Mouse (Mus musculus) splenic B cell, adult 2 months (primary cell): Measurements from ENCODE around the gene Metrn.
"Not testable (repeated sequence)": the region's sequence is repeated elsewhere in the genome, so short reads cannot be mapped to it uniquely, and the experiment has no call there.

Experiments used
- DNase-seq: peaks from one replicate; pipeline ENCODE4 v3.0.0-alpha.2; 2011; ENCODE audit warnings: low read depth, low spot score
- H3K27me3 ChIP-seq: 2 replicates; pipeline ENCODE4 v1.6.1; 2012; ENCODE audit warnings: mild to moderate bottlenecking, low read length, moderate library complexity, mixed read lengths; ENCODE audit not compliant: control insufficient read depth, poor library complexity, insufficient read depth, severe bottlenecking
- H3K36me3 ChIP-seq: 2 replicates; pipeline ENCODE4 v1.6.1; 2012; ENCODE audit warnings: mild to moderate bottlenecking, low read length, moderate library complexity, mixed read lengths; ENCODE audit not compliant: control insufficient read depth, poor library complexity, insufficient read depth, severe bottlenecking

Gene Metrn

GRCm38 (mm10) chr17:25825984-25826570 is 29.1 kb upstream of the Metrn start:
- DNase-seq = no peak
- no peaks in the 10 kb centered on the region for H3K27me3 ChIP-seq
- peaks cover 6% of the 10 kb centered on the region; the same call in 1 of the 2 replicates for H3K36me3 ChIP-seq

DNA sequence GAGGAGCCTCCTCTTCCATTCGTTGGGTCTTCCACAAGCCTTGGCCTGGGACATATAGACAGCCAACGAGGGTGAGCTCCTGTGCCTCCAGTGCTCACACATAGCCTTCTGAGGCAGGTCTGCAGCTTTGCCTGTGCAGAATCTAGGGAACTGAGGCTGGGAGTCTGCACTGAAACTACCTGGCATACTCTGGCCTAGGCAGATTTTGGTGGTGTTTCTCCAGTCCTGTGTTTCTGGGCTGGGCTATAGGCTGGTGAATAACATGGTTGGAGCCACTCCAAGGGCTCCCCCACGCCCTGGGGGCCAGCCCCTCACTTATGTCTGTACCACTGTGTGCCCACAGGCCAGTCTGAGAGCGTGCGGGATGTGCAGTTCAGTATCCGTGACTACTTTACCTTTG is 28.4 kb upstream of the Metrn start:
- Histone ChIP-seq H3K36me3 (no peaks in the 10 kb centered on the region), H3K27me3 (no peaks in the 10 kb centered on the region; the same call in 1 of the 2 replicates)
- no peak for DNase-seq

DNA sequence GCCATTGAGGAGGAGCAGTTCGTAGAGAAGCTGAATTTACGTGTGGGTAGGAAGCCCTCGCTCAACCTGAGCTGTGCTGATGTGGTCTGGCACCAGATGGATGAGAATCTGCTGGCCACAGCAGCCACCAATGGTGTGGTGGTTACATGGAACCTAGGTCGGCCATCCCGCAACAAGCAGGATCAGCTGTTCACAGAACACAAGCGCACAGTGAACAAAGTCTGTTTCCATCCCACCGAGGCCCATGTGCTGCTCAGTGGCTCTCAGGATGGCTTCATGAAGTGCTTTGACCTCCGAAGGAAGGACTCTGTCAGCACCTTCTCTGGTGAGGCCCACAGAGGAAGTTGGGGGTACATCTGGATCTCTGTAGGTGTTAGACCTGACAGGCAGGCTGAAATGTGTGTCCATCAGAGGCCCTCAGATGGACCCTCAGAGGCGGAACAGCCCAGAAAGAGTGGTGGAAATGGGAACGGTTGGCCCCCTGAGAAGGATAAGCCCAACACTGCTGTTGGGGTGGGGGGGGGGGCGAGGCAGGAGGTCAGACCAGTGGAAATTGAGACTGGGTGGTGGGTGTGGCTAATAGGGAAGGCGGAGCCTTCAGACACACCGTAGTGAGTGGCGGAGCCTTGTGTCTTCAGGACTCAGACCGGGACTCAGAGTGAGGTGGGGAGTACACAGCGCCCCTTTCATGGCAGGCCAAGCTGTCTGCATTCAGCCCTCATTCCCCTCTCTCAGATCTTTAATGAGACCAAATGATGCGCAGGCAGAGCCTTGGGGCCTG is 27.6 kb upstream of the Metrn start:
- DNase-seq = no peak
- H3K36me3 ChIP-seq = no peaks in the 10 kb centered on the region
- H3K27me3 ChIP-seq = no peaks in the 10 kb centered on the region; the same call in 1 of the 2 replicates

GRCm38 (mm10) chr17:25823452-25823851 is 26.5 kb upstream of the Metrn start, which contains the start of gene Wdr24:
Wdr24 (plus strand) TSS chr17:25823627.
- peak; percentile 90 for DNase-seq

DNA sequence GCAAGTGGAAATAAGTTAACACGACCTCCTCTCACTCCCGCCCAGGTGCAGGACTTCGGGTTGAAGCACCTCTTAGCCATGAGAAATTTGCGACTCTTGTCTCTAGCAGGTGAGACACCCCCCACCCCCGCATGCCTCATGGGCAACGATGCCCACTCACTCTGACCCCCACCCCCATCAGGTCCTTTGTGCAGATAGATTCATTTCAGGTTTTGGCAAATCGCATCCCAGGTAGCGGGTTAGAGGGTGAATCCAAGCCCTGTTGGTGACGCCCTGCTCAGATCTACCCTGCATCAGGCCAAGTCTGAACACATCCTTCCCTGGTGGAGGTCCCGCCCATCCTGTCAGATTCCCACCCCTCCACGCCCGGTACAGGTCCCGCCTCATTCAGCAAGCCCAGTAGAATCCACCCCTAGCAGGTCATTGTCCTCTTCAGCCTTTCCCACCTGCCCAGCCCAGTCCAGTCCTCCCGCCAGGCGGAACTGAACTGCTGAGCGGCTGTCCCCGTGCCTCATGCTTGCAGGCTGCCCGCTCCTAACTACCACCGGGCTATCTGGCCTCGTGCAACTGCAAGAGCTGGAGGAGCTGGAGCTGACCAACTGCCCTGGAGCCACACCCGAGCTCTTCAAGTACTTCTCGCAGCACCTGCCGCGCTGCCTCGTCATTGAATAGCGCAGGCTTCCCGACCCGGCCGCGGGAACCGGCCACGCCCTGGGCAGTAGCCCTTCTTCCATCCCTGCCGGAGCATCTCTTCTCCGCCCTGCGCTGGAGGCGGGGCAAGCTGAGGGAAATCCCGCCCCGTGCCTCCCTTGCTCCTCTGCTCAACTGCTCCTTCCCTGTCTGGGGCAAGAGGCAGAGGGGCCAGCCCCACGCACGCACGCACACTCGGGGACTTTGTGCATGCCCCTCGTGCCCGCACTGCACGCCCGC is 22.2 kb upstream of the Metrn start:
- Histone ChIP-seq H3K36me3 (no peaks in the 10 kb centered on the region), H3K27me3 (no peaks in the 10 kb centered on the region; the same call in 1 of the 2 replicates)
- no peak for DNase-seq

More at GRCm38 (mm10) chr17:25823452-25823851, 26.5 kb upstream of the Metrn start, which contains the start of gene Wdr24:
- no peaks in the 10 kb centered on the region for H3K36me3 ChIP-seq
- no peaks in the 10 kb centered on the region; the same call in 1 of the 2 replicates for H3K27me3 ChIP-seq

- no peaks in the 10 kb centered on the region for H3K36me3 ChIP-seq
- H3K27me3 ChIP-seq = no peaks in the 10 kb centered on the region; the same call in 1 of the 2 replicates
- no peak for DNase-seq
These were observed 20.7 kb upstream of the Metrn start for GRCm38 (mm10) chr17:25817662-25818061.

DNA sequence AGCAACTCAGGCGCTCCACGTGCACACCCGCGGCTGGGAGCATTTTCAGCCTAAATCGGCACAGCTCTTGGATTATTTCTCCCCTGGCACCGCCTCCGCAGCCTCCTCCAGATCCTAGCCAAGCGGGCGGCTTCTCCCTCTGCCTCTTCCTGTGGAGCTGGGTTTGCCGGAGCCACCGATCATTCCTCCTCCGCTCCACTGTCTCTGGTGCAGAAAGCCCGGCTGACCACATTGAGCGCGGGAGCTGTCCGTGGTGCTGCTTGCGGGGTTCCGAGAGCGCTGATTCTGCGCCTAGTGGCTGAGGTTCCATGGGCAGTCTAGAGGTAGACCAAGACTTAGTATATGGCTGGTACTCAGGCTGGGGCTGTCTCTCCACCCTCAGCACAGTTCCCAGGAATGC is 16.5 kb upstream of the Metrn start:
- H3K27me3 ChIP-seq = no peaks in the 10 kb centered on the region; the same call in 1 of the 2 replicates
- peak; percentile 85 for DNase-seq
- no peaks in the 10 kb centered on the region for H3K36me3 ChIP-seq

DNA sequence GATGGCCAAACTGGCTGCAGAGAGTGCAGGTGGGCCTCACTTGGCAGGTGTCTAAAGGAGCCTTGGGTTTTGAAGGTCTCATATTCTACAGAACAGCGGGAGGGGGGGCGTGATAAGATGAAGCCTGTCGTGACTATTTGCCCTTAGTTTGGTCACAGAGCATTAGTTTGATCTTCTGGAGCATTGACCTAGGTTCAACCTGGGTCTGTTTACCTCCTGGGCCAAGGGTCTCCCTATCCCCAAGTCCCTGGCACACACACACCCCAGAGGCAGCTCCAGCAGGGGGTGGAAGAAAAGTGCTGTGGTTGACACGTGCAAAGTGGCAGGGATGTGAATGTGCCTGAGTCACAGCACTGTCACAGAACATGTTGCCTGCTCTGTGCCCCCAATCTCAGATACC is 14.0 kb upstream of the Metrn start:
- no peak for DNase-seq
- Histone ChIP-seq H3K27me3 (no peaks in the 10 kb centered on the region; the same call in 1 of the 2 replicates), H3K36me3 (no peaks in the 10 kb centered on the region)

DNA sequence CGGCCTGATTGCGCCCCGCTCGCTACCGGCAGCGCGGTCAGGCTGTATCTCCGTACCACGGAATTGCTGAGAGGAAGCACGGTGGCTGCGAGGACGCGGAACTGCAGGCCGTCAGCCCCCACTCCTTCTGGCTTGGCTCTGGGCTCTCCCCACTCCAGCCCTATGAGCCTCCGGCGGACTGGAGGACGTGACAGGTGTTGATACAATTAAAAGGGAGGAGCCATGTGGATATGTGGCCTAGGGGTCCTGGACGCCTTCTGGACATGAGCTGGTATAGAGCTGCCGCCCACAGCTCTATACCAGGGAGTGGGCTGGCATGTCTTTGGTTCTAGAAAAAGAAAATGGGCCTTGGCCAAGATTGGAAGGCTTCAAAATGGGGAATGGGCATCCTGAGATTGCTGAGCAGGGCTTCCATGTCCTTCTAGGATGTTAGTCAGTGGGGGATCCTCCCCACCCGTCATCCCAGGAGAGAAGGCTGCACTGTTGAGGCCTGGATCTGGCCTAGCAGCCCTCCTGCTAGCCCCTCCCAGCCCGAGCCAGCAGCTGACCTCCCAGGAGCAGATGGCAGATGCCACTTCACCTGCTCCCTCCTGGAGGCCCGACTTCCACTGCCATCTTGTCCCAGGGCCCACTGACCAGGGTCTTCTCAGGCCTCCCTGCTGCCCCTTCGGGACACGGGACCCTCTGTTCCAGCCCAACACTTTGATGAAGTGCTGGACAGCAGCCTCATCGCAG is 12.8 kb upstream of the Metrn start:
- no peaks in the 10 kb centered on the region for H3K36me3 ChIP-seq
- DNase-seq = no peak
- no peaks in the 10 kb centered on the region; the same call in 1 of the 2 replicates for H3K27me3 ChIP-seq

GRCm38 (mm10) chr17:25808789-25809605 is 12.1 kb upstream of the Metrn start, which contains the start of gene Fbxl16:
Fbxl16 (plus strand) TSS chr17:25809085.
- Histone ChIP-seq H3K36me3 (no peaks in the 10 kb centered on the region), H3K27me3 (no peaks in the 10 kb centered on the region; the same call in 1 of the 2 replicates)
- peak; percentile 28 for DNase-seq

DNA sequence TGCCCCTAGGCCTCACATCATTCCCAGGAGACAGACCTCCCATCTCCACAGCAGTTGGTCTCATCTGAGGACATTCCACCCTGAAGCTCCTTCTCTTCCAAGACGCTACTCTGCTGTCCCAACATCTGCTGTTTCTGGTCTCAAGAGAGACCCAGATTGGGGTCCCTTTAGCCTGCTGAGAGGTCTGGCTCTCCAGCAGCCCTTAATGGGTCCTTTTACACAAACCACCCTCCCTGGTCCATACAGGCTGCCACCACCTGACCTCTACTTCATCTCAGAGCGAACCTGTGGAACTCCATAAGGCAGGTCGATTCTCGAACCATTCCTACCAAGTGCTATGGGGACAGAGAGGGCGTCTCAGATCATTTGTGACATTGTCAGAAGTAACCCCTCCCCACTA is 11.1 kb upstream of the Metrn start:
- DNase-seq = no peak
- Histone ChIP-seq H3K27me3 (no peaks in the 10 kb centered on the region; the same call in 1 of the 2 replicates), H3K36me3 (no peaks in the 10 kb centered on the region)

DNA sequence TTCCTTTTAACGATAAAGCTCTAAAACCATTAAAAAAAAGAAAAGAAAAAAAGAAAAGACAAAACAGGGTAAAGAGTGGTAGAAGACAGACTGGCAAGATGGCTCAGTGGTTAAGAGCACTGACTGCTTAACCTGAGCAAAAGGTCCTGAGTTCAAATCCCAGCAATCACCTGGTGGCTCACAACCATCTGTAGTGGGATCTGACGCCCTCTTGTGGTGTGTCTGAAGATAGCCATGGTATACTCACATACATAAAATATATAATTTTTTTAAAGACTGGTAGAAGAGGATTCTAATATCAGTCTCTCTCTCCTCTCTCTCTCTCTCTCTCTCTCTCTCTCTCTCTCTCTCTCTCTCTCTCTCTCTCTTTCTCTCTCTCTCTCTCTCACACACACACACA is 10.5 kb upstream of the Metrn start:
- H3K36me3 ChIP-seq, H3K27me3 ChIP-seq, DNase-seq: not testable (repeated sequence)

DNA sequence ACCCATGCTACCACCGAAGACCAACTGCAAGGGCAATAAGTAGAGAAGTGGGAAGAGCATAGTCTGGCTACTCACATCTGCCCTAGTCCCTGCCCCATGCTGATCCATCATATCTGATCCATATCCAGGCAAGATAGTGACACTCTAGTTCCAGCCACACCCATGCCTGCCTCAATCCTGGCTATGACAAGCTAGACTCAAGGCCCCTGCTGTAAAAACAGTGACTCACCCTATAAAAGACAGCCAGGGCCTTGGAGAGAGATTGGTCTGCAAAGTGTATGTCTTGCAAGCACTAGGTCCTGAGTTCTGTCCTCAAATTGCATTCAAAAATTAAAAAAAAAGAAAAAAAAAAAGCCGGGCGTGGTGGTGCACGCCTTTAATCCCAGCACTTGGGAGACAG is 9.6 kb upstream of the Metrn start:
- no peak for DNase-seq
- H3K36me3 ChIP-seq = no peaks in the 10 kb centered on the region

More for the DNA sequence above, 9.6 kb upstream of the Metrn start:
- no peaks in the 10 kb centered on the region; the same call in 1 of the 2 replicates for H3K27me3 ChIP-seq
